Mouse (Mus musculus) c-Kit-positive CD71-positive TER-119-positive erythroid progenitor cells, embryonic 14.5 days (primary cell): ENCODE measurements around the gene Spg21.

ENCODE experiments used
- DNase-seq: peaks from one replicate; pipeline ENCODE4 v3.0.0-alpha.2; 2013; ENCODE audit warnings: low spot score

Gene Spg21

GRCm38 (mm10) chr9:65460732-65461442, at the start of gene Spg21:
Gene Spg21 (plus strand): TSS chr9:65460947.
- DNase-seq = peak; percentile 85

GRCm38 (mm10) chr9:65411326-65411725, 49.4 kb upstream of the Spg21 start:
- DNase-seq = no peak

- DNase-seq = no peak
These were observed 43.0 kb upstream of the Spg21 start for GRCm38 (mm10) chr9:65417738-65418137.

- DNase-seq = no peak
These were observed 41.1 kb upstream of the Spg21 start for GRCm38 (mm10) chr9:65419633-65420032.

- DNase-seq = no peak
These were observed 37.8 kb upstream of the Spg21 start, which contains the start of gene Slc51b for GRCm38 (mm10) chr9:65422760-65423501. Gene Slc51b (minus strand): TSS chr9:65422955.

GRCm38 (mm10) chr9:65424393-65424792, 36.4 kb upstream of the Spg21 start:
- DNase-seq = no peak

GRCm38 (mm10) chr9:65427511-65427910, 33.2 kb upstream of the Spg21 start:
- DNase-seq = no peak

GRCm38 (mm10) chr9:65428003-65428402, 32.7 kb upstream of the Spg21 start:
- DNase-seq = no peak

- no peak for DNase-seq
These were observed 30.3 kb upstream of the Spg21 start for GRCm38 (mm10) chr9:65430401-65430800.

- DNase-seq = no peak
These were observed 29.8 kb upstream of the Spg21 start for GRCm38 (mm10) chr9:65430921-65431320.

- DNase-seq = peak; percentile 77
These were observed 28.5 kb upstream of the Spg21 start for GRCm38 (mm10) chr9:65432236-65432635.

- peak; percentile 62 for DNase-seq
These were observed 26.6 kb upstream of the Spg21 start for GRCm38 (mm10) chr9:65434140-65434539.

- no peak for DNase-seq
These were observed 25.5 kb upstream of the Spg21 start for GRCm38 (mm10) chr9:65435211-65435610.

GRCm38 (mm10) chr9:65435671-65436301, 25.0 kb upstream of the Spg21 start, which contains the start of gene Mtfmt:
Gene Mtfmt (plus strand): TSS chr9:65435782.
- peak; percentile 95 for DNase-seq

- DNase-seq = no peak
These were observed 16.1 kb upstream of the Spg21 start for GRCm38 (mm10) chr9:65444692-65445091.

- no peak for DNase-seq
These were observed 12.8 kb upstream of the Spg21 start for GRCm38 (mm10) chr9:65447951-65448350.

GRCm38 (mm10) chr9:65458975-65459374, 1.8 kb upstream of the Spg21 start:
- no peak for DNase-seq

- DNase-seq = no peak
These were observed 549 bp upstream of the Spg21 start for GRCm38 (mm10) chr9:65460198-65460597.

- no peak for DNase-seq
These were observed 1.8 kb downstream of the Spg21 start for GRCm38 (mm10) chr9:65462544-65462943.

- no peak for DNase-seq
These were observed 3.4 kb downstream of the Spg21 start for GRCm38 (mm10) chr9:65464161-65464560.

GRCm38 (mm10) chr9:65465241-65465640, 4.5 kb downstream of the Spg21 start:
- no peak for DNase-seq

GRCm38 (mm10) chr9:65467686-65468085, 6.9 kb downstream of the Spg21 start:
- no peak for DNase-seq

- no peak for DNase-seq
These were observed 12.0 kb downstream of the Spg21 start for GRCm38 (mm10) chr9:65472769-65473168.
